Mouse (Mus musculus) cerebellum, adult 18-20 months (tissue): Measurements from ENCODE around the gene Psma3.
"Not testable (repeated sequence)": the region's sequence is repeated elsewhere in the genome, so short reads cannot be mapped to it uniquely, and the experiment has no call there.

Experiments
- DNase-seq, 2 experiments: peaks; one replicate each; pipeline ENCODE4 v3.0.0; 2021

The Psma3 gene

GRCm38 (mm10) chr12:71003760-71004426 lies 29.5 kb downstream of the Psma3 start:
- DNase-seq: no peak

DNA sequence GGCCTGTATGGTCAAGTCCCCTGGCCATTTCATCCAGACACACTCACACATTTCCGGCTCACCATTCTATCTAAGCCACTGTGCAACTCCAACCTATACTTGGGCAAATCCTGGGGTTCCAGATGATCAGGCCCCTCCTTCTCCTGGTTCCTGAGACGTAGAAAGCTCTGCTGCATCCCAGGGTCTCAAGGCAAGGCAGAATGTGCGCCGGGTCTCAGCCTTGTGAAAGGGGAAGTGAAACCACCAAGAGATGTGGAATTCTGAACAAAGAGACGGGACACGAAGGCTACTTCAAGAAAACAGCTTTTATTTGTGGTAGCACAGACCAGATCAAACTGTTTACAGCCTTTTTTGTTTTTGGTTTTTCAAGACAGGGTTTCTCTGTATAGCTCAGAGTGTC lies 31.7 kb downstream of the Psma3 start:
- DNase-seq: no peak

DNA sequence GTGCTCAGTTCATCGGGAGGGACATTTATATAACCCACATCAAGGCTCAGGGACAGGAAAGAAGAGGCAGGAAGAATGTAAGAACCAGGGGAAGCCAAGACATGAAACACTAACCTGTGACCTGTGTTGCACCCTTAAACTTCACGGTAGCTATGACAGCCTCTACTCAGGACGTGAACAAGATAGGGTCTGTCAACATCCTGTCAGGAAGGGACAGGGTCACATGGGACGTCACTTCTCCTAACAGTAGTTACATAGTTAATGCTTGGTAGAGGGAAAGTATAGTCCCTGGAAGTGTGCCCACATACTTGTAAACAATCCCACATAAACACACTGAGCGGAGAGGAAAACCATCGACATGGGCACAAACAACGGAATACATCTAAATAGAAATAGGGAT lies 32.5 kb downstream of the Psma3 start:
- no peak for DNase-seq

- DNase-seq: no peak
Measured at GRCm38 (mm10) chr12:71009769-71010168, 35.3 kb downstream of the Psma3 start.

DNA sequence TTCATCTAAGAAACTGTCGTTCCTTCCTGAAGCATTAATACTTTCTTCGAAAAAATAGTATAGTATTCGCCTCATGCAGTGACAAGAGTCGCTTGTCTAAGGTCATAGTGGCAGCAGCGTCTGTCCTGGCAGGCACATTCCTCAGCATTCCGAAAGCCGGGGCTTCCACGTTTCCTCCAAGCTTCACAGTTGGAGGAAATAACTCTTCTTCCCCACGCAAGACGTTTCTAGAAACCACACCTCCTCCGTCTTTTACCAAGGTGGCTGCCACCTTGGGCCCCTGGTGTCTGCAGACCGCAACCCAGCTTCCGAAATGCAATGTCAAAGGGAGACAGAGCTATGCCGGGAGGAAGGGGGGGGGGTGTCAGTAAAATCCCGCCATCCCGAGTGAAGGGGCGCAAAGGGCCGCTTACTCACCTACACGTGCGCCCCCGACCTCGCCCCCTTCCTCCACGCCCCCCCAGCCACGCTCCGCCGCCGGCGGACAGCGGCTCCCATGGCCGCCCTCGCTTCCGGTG lies 40.5 kb downstream of the Psma3 start:
- peak in 1 of 2 experiments; percentile 33 for DNase-seq

- peak; percentile 95 to 98 for DNase-seq
Measured at GRCm38 (mm10) chr12:71015363-71016210, 41.2 kb downstream of the Psma3 start, which contains the start of gene Arid4a. Gene Arid4a, plus strand, starts transcription at chr12:71015990.

DNA sequence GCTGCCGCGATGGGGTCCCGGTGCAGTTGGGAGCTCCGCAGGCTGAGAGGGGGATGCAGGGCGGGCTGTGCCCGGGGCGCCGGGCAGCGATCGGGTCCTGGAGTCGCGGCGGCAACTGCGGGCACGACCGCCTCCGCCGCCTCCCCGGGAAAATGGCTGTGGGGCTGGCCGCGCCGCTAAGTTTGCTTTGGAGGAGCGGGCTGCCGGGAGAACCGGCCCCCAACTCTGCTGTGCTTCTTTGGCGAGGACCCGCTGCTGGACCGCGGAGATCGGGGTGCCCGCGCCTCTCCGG lies 41.7 kb downstream of the Psma3 start:
- no peak for DNase-seq

DNA sequence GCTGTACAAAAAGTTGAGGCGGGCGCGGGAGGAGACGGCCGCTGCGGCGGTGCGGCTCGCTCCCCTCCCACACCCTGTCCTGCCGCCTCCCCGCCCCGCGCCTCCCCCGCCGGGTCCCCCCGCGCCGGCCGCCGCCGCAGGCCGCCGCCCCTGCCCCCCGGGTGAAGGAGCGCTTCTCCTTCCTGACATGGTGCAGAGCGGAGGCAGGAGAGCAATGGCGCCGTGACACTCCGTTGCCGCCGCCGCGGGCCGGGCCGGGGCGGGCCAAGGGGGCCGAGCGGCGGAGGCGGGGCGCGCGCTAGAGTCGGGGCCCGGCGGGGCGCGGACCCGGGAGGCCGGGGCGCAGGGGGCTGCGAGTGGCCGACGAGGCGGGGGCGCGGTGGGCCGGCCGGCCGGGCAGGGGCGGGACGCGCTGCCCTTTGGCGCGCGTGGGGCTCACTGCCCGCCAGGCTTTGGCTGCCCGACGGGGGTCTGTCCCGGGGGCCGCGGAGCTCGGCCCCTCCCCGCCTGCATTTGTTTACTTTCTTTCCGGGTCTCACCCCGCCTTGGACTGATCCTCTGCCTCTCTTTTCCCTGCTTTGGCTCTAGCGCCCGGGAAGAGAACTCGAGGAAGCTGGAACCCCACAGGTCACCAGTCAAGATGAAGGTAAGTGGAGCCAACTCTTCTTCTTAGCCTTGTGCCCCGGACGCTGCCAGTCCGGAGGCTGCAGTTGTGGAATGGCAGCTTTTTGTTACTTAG lies 42.3 kb downstream of the Psma3 start:
- peak; percentile 34 to 63 for DNase-seq

DNA sequence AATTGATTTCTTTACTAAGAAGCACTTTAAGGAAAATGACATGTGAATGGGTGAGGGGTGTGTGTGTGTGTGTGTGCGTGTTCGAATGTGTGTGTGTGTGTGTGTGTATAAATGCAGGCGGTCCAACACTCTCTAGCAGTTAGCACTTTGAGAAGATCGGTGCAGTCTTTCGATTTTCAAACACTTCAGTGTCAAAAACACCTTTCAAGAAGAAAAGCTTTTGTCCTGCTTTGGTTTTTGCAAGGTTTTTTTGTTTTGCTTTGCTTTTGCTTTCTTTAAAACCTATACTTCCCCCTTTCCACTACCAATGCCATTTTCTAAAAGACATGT lies 42.8 kb downstream of the Psma3 start:
- DNase-seq: no peak

- DNase-seq: no peak
Measured at GRCm38 (mm10) chr12:71017827-71018226, 43.4 kb downstream of the Psma3 start.

GRCm38 (mm10) chr12:71019211-71019610 lies 44.8 kb downstream of the Psma3 start:
- peak; percentile 17 to 23 for DNase-seq

GRCm38 (mm10) chr12:71024411-71024810 lies 50.0 kb downstream of the Psma3 start:
- DNase-seq: no peak

GRCm38 (mm10) chr12:71028265-71028664 lies 53.8 kb downstream of the Psma3 start:
- not testable (repeated sequence) for DNase-seq

- DNase-seq: no peak
Measured at GRCm38 (mm10) chr12:71030260-71030659, 55.8 kb downstream of the Psma3 start.

- DNase-seq: no peak
Measured at GRCm38 (mm10) chr12:71030722-71031121, 56.3 kb downstream of the Psma3 start.

DNA sequence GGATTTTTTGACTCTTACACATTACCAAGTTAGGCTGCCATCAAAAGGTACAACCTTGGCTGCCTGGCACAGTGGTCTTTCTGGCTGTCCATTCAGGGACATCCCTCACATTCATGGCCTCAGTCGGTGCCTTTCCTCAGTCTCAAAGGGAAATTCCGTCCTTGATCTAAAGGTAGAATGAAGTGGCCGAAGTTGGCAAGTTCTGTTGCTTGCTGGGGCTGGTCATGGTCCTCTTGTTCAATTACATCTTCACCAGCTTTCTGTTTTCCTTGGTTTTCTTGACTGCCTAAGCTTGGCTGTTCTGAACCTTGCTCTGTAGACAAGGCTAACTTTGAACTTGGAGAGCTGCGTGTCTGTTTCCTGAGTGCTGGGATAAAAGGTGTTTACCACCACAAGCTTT lies 61.4 kb downstream of the Psma3 start:
- DNase-seq: no peak

GRCm38 (mm10) chr12:71036729-71037404 lies 62.4 kb downstream of the Psma3 start:
- no peak for DNase-seq

DNA sequence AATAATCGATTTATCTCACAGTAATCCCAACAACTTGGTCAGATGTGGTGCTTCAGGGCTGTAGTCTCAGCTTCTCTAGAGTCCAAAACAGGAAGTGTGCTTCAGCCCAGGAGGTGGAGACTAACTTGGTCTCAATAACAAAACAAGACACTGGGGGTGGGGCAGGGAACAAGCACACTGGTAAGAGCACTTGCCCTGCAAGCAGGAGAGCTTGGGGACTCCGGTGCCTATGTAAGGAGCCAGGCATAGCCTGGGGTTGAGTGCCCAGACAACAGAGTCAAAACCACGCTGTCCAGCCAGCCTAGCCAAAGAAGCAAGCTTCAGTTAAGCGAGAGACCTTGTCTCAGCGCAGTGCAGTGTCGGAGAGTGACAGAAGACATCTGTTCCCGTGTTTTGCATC lies 66.0 kb downstream of the Psma3 start:
- no peak for DNase-seq

DNA sequence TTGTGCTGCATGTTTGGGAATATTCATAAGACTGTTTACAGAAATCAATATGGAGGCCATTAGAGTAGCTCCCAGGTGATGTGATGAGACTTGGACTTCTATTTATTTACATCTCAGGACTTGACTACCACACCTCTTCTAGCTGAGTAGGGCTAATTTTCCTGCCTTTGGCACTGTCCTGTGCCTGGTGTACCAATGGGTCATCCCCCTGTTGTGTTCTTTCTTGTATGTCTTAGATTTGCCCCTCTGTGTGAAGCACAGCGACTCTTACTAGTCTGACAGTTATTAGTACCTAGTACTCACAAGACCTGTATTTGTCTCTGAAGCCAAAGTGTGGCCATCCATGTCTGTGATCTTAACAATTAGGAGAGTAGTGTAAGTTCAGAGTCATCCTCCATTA lies 68.0 kb downstream of the Psma3 start:
- no peak for DNase-seq

DNA sequence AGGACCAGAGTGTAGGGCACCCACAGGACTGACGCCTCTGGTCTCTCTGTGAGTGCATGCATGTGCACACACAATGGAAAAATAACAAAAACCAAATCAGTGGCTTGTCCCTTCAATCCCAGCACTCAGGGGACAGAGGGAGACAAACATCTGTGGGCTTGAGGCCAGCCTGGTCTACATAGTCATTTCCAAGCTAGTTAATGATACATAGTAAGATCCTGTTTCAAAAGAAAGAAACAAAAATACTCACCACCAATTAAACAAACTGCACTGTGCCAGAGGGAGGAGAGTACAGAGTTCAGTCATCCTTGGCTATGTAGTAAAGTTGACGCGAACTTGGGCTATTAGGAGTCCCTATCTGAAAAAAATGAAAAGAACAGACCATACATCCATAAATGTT lies 69.2 kb downstream of the Psma3 start:
- DNase-seq: no peak

GRCm38 (mm10) chr12:71044488-71044887 lies 70.1 kb downstream of the Psma3 start:
- no peak for DNase-seq
